Mouse (Mus musculus): ENCODE results near the gene Xpr1.

GRCm38 (mm10) chr1:155381931-155382330, 35.3 kb downstream of the Xpr1 start:
- TF ChIP-seq POLR2A (IDR thresholded peaks at IDR 0.05; ENCODE audit: insufficient read depth, low read depth, low read length) (no peak), EP300 (IDR thresholded peaks at IDR 0.05; ENCODE audit: insufficient read depth, low read depth, low read length) (no peak)

All from heart, adult 2 months (tissue).